Mouse (Mus musculus) CH12.LX (cell line): ENCODE results near the gene B430306N03Rik.

ENCODE experiments used
- CTCF ChIP-seq, 2 experiments: IDR thresholded peaks in 1 of 2; conservative IDR thresholded peaks in 1 of 2; 2 replicates each; pipeline ENCODE4 v1.5.1; 2011 to 2012; ENCODE audit warnings: low read depth in 2 of 2, low read length in 2 of 2, improper control_type of control experiment in 1 of 2, inconsistent platforms in 1 of 2, mild to moderate bottlenecking in 1 of 2, moderate library complexity in 1 of 2
- EP300 ChIP-seq: IDR thresholded peaks from 2 replicates; pipeline ENCODE4 v1.6.1; 2011; ENCODE audit warnings: low read length, improper control_type of control experiment
- JUND ChIP-seq: conservative IDR thresholded peaks from 2 replicates; pipeline ENCODE4 v1.6.1; 2011; ENCODE audit warnings: low read depth, low read length, improper control_type of control experiment
- MAX ChIP-seq: IDR thresholded peaks from 2 replicates; pipeline ENCODE4 v1.6.1; 2011; ENCODE audit warnings: low read length, improper control_type of control experiment
- POLR2A ChIP-seq: IDR thresholded peaks from 2 replicates; pipeline ENCODE4 v1.6.1; 2011; ENCODE audit warnings: low read depth, mild to moderate bottlenecking, improper control_type of control experiment, low read length
- POLR2AphosphoS2 ChIP-seq: IDR thresholded peaks from 2 replicates; pipeline ENCODE4 v1.6.1; 2011; ENCODE audit warnings: low read depth, low read length, improper control_type of control experiment
- UBTF ChIP-seq: IDR thresholded peaks from 2 replicates; pipeline ENCODE4 v1.6.1; 2012; ENCODE audit warnings: low read depth, mild to moderate bottlenecking, inconsistent platforms, low read length, improper control_type of control experiment, moderate library complexity
- ZMIZ1 ChIP-seq: IDR thresholded peaks from 2 replicates; pipeline ENCODE4 v1.6.1; 2012; ENCODE audit warnings: low read depth, mild to moderate bottlenecking, inconsistent platforms, low read length, improper control_type of control experiment

DNA sequence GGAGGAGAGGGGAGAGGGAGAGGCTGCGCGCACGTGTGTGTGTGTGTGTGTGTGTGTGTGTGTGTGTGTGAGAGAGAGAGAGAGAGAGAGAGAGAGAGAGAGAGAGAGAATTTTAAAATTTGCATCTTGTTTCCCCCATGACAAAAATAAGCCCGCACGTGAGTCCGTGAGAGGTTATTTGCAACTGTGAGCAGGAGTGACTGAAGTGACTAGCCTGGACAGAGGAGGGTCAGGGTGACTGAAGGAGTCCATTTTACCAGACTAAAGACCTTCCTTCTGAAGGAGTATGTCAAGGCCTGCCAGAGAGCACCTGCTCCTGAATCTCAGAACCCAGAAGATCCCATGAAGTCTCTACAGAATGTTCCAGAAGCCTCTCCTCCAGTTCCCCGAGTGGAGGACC is 16.2 kb upstream of the B430306N03Rik start:
- no peak for TF ChIP-seq MAX
- TF ChIP-seq CTCF (conservative IDR thresholded peaks at IDR 0.05 in 1 of 2, IDR thresholded peaks at IDR 0.05 in 1 of 2; ENCODE audit: low read depth in 2 of 2, low read length in 2 of 2), result no peak
- no peak for TF ChIP-seq ZMIZ1
- no peak for TF ChIP-seq POLR2A
- TF ChIP-seq POLR2AphosphoS2, result no peak
- no peak for TF ChIP-seq UBTF
- no peak for TF ChIP-seq EP300
- no peak for TF ChIP-seq JUND
